Mouse (Mus musculus) midbrain, embryonic 11.5 days (tissue): ENCODE data around the gene Cd151. TPM values are rescaled to one million over a fixed set of nuclear protein-coding genes. Genes with fewer than 3 reads are reported as not detected.
"Not testable (repeated sequence)": the region's sequence is repeated elsewhere in the genome, so short reads cannot be mapped to it uniquely, and the experiment has no call there.

Experiments used
- ATAC-seq: fragments of 200-750 bp; cut with Nextera tagmentation; 2 replicates; pipeline ENCODE4 v1.8.0; 2017; ENCODE audit warnings: moderate TSS enrichment, moderate library complexity; ENCODE audit not compliant: low FRiP score
- DNase-seq: peaks from one replicate; pipeline ENCODE4 v3.0.0; 2015; ENCODE audit warnings: low spot score; ENCODE audit errors: missing footprints
- H3K27ac ChIP-seq: fragments of 300-500 bp; sonication (generic); 2 replicates; pipeline ENCODE4 v1.5.1; 2014; ENCODE audit warnings: low read depth, low read length
- H3K27me3 ChIP-seq: fragments of 300-500 bp; sonication (generic); 2 replicates; pipeline ENCODE4 v1.6.1; 2014; ENCODE audit warnings: mild to moderate bottlenecking, low read length, moderate library complexity, mixed read lengths; ENCODE audit not compliant: control insufficient read depth, insufficient read depth
- H3K36me3 ChIP-seq: fragments of 300-500 bp; sonication (generic); 2 replicates; pipeline ENCODE4 v1.6.1; 2014; ENCODE audit warnings: mild to moderate bottlenecking, low read length, moderate library complexity, mixed read lengths; ENCODE audit not compliant: control insufficient read depth, insufficient read depth
- H3K4me1 ChIP-seq: fragments of 300-500 bp; sonication (generic); 2 replicates; pipeline ENCODE4 v1.6.1; 2014; ENCODE audit warnings: low read length; ENCODE audit not compliant: control insufficient read depth, insufficient read depth
- H3K4me2 ChIP-seq: fragments of 300-500 bp; sonication (generic); 2 replicates; pipeline ENCODE4 v1.6.1; 2014; ENCODE audit warnings: mild to moderate bottlenecking, moderate library complexity
- H3K4me3 ChIP-seq: fragments of 300-500 bp; sonication (generic); 2 replicates; pipeline ENCODE4 v1.5.1; 2014; ENCODE audit warnings: low read depth, low read length
- H3K9ac ChIP-seq: fragments of 300-500 bp; sonication (generic); 2 replicates; pipeline ENCODE4 v1.6.1; 2014; ENCODE audit warnings: low read length
- H3K9me3 ChIP-seq: fragments of 300-500 bp; sonication (generic); 2 replicates; pipeline ENCODE4 v1.6.1; 2016; ENCODE audit warnings: low read length; ENCODE audit not compliant: control insufficient read depth
- WGBS: fragments of 180-500 bp; shearing (Covaris S2); extraction: QIAGEN DNeasy Blood & Tissue Kit; methylation state at CpG from one replicate; pipeline ENCODE4 v1.1.7; 2014; 5-methylcytosine and 5-hydroxymethylcytosine counted together
- polyA plus RNA-seq: library from polyadenylated mRNA; unstranded; fragments of >200 nt; fragmentation: Nextera tagmentation; extraction: Ambion mirVana; gene quantifications from 2 replicates; pipeline ENCODE4 v1.2.1, GENCODE M21; 2014

Gene Cd151
- polyA plus RNA-seq, 1 experiment from 2014 or later: 36.6 TPM

DNA sequence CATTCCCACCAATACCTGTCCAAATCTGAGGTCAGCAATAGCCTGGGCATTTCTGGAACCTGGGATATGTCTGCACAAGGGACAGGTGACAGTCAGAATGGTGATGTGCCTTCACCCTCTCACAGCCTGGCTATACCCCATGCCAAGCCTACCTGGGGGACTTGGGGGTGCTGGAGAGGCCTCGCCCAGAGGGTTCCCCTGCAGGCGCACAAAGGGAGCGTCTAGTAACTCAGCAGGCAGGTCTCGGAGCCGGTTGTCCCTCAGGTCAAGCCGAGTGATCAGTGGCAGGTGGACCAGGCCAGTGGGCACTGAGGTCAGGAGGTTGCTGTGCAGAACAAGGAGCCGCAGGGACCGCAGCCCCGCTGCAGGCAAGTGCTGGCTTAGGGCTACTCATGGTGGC is 25.7 kb upstream of the Cd151 start:
- H3K4me2 ChIP-seq: no peak overlapping the region
- H3K27ac ChIP-seq: no peak overlapping the region
- WGBS: 94% methylated on average over 9 of the region's 9 CpGs
- no peak overlapping the region for H3K4me3 ChIP-seq
- peaks cover 18% of the 10 kb centered on the region for H3K4me1 ChIP-seq
- no peaks in the 10 kb centered on the region for H3K9me3 ChIP-seq
- no peak overlapping the region for H3K9ac ChIP-seq
- no peaks in the 10 kb centered on the region for H3K27me3 ChIP-seq
- ATAC-seq (no peak), DNase-seq (peak; percentile 69)
- H3K36me3 ChIP-seq: 0 out of 2 replicates have a peak, but pooled peaks cover 2% of the 10 kb centered on the region

DNA sequence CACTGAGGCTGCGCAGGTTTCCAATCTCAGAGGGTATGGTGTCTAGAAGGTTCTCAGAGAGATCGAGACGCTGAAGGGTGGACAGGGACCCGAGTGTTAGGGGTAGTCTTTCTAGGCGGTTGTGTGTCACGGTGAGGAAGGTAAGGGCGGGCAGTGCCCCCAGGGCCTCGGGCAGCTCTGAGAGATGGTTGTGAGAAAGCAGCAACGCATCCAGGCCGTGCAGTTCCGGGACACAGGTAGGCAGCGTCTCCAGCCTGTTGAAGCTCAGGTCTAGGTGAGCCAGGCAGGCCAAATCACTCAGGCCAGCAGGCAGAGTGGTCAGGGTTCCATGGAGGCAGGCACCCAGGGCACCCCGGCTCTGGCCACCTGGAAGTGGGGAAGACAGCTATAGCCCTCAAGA is 25.0 kb upstream of the Cd151 start:
- 92% methylated on average over 13 of the region's 13 CpGs for WGBS
- Histone ChIP-seq H3K4me1 (peaks cover 11% of the 10 kb centered on the region), H3K36me3 (0 out of 2 replicates have a peak, but pooled peaks cover 2% of the 10 kb centered on the region), H3K4me2 (peak overlapping the region; percentile 77), H3K9ac (peak overlapping the region; percentile 70), H3K27me3 (no peaks in the 10 kb centered on the region), H3K9me3 (no peaks in the 10 kb centered on the region), H3K27ac (no peak overlapping the region), H3K4me3 (no peak overlapping the region)
- ATAC-seq (no peak), DNase-seq (peak; percentile 44)

DNA sequence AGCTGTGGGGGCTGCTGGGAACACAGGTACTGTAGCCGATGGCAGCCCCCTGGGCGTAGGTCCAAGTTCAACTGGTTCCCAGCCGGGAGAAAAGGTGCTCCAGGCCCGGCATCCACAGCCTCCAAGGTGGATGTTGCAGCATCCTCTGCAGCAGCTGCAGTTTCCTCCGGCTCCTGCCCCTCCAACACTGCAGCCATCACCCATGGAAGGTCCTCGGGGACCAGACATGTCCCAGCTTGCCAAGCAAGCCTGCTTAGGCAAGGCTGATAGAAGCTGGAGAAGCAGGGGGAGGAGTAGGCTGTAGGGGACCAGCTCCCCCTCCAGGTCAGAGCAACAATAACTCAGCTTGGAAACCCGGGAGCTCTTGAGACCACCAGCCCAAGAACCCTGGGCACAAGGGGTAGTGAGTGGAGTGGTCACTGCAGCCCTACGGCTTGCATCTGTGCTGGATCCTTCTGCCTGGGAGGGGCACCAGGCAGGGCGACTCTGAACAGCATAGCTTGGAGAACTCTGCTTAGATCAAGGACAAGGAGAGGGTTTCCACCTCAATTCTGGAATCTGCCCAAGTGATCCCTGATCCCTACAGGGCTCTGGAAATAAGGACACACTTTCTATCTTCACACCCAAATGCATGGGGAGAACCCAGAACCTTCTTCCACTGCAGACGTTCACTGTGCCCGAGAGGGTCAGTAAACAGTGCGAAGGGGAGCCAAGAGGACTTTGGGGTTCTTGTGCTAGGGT is 23.9 kb upstream of the Cd151 start:
- peak overlapping the region; percentile 43 for H3K4me3 ChIP-seq
- WGBS: 23% methylated on average over 12 of the region's 12 CpGs
- ATAC-seq: no peak; the same call in 1 of the 2 replicates

DNA sequence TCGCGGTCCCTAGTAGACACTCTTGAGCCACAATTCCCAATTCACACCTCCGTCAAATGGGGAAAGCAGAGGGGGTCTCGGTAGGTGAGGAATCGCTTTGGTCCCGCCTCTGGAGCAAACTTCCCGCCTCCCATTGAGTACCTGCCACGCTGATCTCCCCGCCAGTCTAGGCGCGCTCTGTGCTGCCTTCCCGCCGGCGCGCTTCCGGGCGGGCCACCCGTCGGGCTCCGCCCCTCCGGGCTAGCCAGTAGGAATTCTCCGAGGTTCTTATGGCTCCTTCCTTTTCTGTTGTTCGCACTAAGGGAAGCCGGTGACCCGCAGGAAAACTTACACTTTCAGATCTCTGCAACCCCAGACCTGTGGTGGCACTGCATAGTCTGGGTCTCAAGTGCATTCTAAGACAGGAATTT is 23.4 kb upstream of the Cd151 start, which contains the start of gene Pidd1:
TSS of gene Pidd1 (minus strand) at position 198 of the 410 bp plus-strand sequence.
- DNase-seq (peak; percentile 94), ATAC-seq (peak; percentile 12; the same call in 1 of the 2 replicates)
- Histone ChIP-seq H3K4me1 (peaks cover 19% of the 10 kb centered on the region), H3K9ac (peak within 1 kb of the TSS; percentile 70), H3K4me3 (peak within 1 kb of the TSS; percentile 43), H3K4me2 (peak within 1 kb of the TSS; percentile 77), H3K27me3 (no peaks in the 10 kb centered on the region), H3K27ac (no peak within 1 kb of the TSS), H3K9me3 (no peaks in the 10 kb centered on the region), H3K36me3 (peaks cover 5% of the 10 kb centered on the region; the same call in 1 of the 2 replicates)
- 1% methylated on average over 25 of the region's 25 CpGs for WGBS

More for the DNA sequence above, 23.9 kb upstream of the Cd151 start:
- Histone ChIP-seq H3K9me3 (no peaks in the 10 kb centered on the region), H3K9ac (peak overlapping the region; percentile 70), H3K4me1 (peaks cover 14% of the 10 kb centered on the region), H3K27me3 (no peaks in the 10 kb centered on the region), H3K27ac (no peak overlapping the region), H3K4me2 (peak overlapping the region; percentile 77), H3K36me3 (0 out of 2 replicates have a peak, but pooled peaks cover 2% of the 10 kb centered on the region)
- peak; percentile 93 for DNase-seq

DNA sequence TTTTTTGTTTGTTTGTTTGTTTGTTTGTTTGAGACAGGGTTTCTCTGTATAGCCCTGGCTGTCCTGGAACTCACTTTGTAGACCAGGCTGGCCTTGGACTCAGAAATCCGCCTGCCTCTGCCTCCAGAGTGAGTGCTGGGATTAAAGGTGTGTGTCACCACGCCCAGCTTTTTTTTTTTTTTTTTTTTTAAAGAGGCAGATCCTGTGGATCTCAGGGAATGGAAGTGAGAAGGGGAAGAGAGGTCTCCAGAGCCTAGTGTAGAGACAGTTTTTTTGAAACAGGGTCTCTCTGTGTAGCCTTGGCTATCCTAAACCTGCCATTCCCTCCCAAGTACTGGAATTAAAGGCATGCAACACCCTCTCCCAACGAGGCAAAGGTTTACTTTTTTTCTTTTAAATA is 20.8 kb upstream of the Cd151 start:
- H3K27ac ChIP-seq, DNase-seq, ATAC-seq, H3K4me3 ChIP-seq, H3K4me2 ChIP-seq, H3K9me3 ChIP-seq, H3K9ac ChIP-seq, H3K27me3 ChIP-seq: not testable (repeated sequence)
- Histone ChIP-seq H3K36me3 (peaks cover 14% of the 10 kb centered on the region), H3K4me1 (peaks cover 22% of the 10 kb centered on the region)
- WGBS: 92% methylated on average over 3 of the region's 3 CpGs

DNA sequence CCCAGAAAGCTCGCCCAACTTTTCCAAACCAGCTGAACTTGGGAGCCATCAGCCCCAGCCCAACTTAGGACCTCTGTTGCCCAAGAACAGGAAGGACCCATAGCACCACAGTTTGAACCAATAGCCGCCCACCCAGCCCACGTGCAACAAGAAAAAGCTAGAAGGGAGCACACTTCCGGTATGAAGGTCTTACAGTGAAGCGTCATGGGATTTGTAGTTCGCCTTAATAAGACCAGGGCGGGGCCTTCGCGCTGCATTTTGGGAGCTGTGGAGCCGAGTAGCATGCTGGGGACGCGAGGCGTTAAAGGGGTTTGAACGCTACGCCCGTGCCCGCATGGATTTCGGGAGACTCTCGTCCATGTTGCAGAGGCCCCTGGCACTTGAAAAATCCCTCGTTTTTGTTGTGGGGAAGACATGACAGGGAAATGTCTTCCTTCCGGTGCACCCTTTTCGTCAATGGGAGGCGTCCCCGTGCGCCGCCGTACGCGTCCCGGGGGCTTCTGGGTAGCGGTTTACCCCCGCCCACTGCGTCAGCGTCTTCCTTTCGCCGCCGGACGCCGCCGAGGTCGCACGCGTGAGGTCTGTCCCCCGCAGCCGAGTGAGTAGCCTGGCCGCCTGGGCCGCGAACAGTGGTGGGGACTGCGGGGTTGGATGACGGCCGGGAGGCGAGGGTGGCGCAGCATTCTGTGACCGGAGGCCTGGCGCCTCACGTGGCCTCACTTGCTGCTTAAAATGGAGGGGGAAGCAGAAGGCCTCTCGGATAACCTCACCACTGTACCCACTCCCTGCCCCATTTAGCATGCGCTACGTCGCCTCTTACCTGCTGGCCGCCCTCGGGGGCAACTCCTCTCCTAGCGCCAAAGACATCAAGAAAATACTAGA is 19.8 kb upstream of the Cd151 start, which contains the start of gene Rplp2:
TSS of gene Rplp2 (plus strand) at position 261 of the 882 bp plus-strand sequence.
- ATAC-seq (peak; percentile 91), DNase-seq (peak; percentile 99)
- peaks cover 22% of the 10 kb centered on the region for H3K4me1 ChIP-seq
- peak within 1 kb of the TSS; percentile 91 for H3K9ac ChIP-seq
- no peaks in the 10 kb centered on the region for H3K27me3 ChIP-seq
- H3K27ac ChIP-seq: peak within 1 kb of the TSS; percentile 62
- under 1% methylated on average over 63 of the region's 63 CpGs for WGBS
- no peaks in the 10 kb centered on the region for H3K9me3 ChIP-seq
- peaks cover 14% of the 10 kb centered on the region for H3K36me3 ChIP-seq
- peak within 1 kb of the TSS; percentile 83 for H3K4me3 ChIP-seq
- H3K4me2 ChIP-seq: peak within 1 kb of the TSS; percentile 86

DNA sequence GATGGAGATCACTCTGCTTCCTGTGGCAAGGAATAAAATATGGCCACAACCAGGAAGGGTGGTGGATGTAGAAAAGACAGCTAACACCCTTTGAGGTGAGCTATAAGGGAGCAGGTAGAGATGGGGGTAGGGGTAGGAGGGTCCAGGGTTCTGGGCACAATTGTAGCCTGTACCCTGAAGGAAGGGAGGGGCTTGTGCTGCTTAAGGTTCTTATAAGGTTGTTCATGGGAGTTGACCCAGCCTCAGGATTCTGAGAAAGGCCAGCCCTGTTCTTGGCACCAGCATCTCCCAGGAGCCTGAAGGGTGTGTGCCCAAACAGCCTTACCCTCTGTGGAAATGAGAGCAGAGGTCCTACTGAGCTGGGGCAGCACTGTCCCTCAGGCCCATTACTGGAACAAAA is 15.3 kb upstream of the Cd151 start:
- Histone ChIP-seq H3K9ac (no peak overlapping the region), H3K36me3 (peaks cover 14% of the 10 kb centered on the region), H3K4me2 (no peak overlapping the region), H3K9me3 (no peaks in the 10 kb centered on the region), H3K4me1 (peaks cover 19% of the 10 kb centered on the region), H3K27ac (no peak overlapping the region), H3K27me3 (0 out of 2 replicates have a peak, but pooled peaks cover 2% of the 10 kb centered on the region), H3K4me3 (no peak overlapping the region)
- ATAC-seq (no peak), DNase-seq (no peak)

DNA sequence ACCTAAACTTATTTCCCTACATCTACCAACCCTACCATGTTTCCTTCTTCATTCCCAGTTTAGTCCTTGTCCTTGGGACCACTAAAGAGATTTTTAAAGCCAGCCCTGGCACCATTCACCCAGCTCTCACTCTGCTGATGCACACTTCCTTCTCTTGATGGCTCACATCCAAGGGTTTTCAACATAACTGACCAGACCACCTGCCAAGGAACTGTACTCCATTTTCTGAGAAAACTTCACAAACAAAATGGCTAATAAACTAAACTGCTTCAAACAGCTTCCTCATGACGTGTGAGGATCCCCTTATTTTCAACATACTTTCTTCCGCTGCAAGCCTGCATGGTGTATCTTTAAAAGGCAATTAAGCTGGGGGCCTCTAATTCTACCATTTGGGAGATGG is 13.6 kb upstream of the Cd151 start:
- Histone ChIP-seq H3K27ac (no peak overlapping the region), H3K36me3 (peaks cover 12% of the 10 kb centered on the region), H3K4me3 (no peak overlapping the region), H3K4me2 (no peak overlapping the region), H3K9me3 (no peaks in the 10 kb centered on the region), H3K4me1 (peaks cover 12% of the 10 kb centered on the region), H3K9ac (no peak overlapping the region), H3K27me3 (0 out of 2 replicates have a peak, but pooled peaks cover 2% of the 10 kb centered on the region)
- DNase-seq (no peak), ATAC-seq (no peak)
- 82% methylated on average over 2 of the region's 2 CpGs for WGBS
